Mouse (Mus musculus): ENCODE data around the gene Fry.

DNA sequence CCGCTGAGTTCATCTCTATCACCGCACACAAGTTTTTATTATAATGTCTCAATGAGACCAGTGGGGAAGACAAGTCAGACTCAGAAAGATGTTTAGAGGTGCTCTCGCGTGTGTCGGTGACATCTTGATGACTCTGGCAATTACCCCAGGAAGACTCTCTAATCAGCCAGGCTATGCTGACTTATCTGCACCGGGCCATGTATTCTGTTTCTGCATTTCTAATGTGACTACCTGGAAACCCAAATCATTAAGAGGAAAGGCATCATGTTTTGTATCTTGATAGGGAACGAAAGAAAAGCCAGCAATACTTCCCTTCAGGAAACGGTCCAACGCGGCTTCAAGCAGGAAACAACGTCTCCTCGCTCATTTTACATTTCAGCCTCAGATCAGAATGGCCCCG is 17.1 kb downstream of the Fry start:
- TF ChIP-seq CTCF (IDR thresholded peaks at IDR 0.05; ENCODE audit: low read depth, low read length) (no peak), POLR2A (IDR thresholded peaks at IDR 0.05; ENCODE audit: insufficient read depth, low read length) (no peak), EP300 (IDR thresholded peaks at IDR 0.05; ENCODE audit: insufficient read depth, low read depth, low read length) (no peak)
